Mouse (Mus musculus): Measurements from ENCODE around the gene AW549877.

AW549877 gene

DNA sequence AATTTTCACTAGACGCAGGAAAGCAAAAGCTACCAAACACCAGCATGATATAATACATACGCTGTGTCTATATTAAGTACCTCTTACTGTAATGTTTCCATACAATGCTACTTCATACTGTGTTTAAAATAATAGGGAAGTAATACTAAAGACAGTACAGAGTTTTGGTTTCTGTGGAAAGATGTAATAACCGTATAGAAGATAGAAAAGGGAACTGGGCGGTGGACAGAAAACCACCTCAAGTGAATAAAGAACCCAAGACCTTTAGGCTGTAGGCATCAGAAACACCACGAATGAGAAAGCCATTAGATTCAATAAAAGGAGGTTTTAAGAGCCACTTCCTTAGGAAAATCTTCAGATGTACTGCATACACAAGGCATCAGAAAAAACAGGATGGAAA lies 12.8 kb downstream of the AW549877 start:
- no peak for DNase-seq (ENCODE audit: low spot score)

DNA sequence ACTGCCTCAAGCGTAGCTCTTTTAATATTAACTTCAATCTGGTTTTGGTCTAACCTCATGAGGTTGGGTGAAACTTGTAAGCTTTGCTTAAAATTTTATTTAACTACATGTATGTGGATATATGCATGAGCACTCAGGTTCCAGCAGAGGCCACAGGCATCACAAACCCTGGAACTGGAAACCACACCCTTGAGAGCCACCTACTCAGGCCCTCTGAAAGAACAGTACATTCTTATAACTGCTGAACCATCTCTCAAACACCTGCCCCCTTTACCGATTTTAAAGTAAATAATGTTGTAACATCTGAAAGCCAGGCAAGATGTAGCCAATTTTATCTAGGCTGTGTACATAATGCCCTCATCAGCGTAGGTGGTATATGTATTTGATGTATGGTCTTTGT lies 15.7 kb downstream of the AW549877 start:
- DNase-seq (ENCODE audit: low spot score), result no peak

DNA sequence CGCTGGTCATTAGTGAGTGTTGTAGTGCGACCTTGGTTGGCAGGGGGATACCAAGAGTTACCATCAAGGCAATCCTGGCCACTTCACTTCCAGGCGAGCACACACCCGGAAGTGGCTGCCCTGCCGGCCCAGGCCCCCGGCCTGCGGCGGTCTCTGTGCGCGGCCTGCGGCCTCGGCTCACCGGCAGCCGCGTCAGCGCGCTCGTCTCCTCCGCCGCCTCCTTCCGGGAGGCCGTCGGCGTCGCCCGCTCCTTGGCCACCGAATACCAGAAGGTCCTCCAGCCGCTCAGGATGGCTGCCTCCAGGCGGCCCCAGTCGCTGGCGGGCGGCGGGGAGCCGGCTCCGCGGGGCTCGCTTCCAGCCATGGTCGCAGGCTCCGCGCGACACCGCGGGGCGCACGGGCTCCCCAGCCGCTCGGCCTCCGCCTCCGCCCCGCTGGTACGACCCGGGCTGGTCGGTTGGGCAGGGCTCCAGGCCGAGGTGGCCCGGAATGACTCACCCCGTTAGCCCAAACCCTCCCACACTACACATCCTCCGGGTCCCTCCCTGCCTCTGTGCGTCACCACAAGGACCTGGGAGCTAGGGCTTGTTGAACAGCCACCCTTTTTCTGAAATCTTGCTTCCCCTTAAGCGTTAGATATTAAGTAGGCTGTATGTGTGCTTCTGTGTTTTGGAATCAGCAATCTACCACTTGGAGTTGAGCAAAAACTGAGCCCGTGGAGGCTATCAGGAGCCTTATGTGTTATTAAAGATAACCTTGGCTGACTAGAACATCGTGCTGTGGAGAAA lies 16.3 kb downstream of the AW549877 start, which contains the start of gene Fbxo4:
TSS of gene Fbxo4 (minus strand) at position 513 of the 788 bp plus-strand sequence.
- DNase-seq (ENCODE audit: low spot score), result peak; percentile 76

DNA sequence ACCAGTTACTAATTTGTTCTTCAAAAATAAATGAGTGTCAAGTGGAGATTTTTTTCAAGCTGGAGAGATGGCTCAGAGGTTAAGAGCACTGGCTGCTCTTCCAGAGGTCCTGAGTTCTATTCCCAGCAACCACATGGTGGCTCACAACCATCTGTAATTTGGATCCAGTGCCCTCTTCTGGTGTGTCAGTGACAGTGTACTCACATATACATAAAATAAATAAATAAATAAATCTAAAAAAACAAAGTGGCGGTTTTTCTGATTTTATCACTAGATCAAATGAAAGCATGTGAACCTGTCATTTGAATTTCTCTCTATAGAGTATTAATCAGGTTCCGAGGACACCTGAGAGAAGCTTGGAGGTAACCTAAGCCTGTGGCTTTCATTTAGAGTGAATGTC lies 17.3 kb downstream of the AW549877 start:
- DNase-seq (ENCODE audit: low spot score), result no peak

DNA sequence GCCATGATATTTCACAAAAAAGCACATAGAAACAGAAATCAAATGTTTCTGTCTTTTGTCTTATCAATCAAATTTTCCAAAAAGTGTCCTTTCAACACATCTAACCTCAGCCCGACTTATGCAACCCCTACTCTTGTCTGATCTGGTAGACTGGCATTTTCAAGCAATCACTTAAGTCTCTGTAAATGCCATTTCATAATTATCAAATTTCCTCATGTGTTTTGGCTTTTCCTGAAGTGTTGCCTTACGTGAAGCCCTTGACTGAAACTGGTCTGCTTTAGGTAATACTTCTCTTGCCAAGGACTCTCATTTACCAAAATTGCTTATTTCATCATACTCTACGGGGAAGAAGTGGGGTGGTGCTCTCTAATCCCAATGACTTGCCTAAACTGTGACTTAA lies 22.2 kb downstream of the AW549877 start:
- DNase-seq (ENCODE audit: low spot score), result no peak

DNA sequence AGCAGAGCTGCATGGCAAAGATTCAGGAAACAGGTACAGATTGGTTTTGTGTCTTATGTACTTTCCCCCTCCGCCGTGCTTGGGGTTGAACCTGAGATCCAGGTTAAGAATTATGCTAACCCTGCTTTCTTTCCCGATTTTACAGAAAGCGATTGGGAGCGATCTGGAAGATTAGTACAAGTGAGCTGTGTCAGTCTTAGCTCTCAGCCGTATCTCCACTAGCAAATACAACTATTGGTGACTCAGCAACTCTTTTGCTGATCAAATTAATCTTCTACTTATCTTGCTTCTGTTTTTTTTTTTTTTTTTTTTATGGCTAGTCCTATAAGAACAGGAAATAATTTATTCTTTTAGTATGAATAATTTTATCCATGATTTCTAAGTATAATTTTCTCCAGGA lies 25.4 kb downstream of the AW549877 start:
- no peak for DNase-seq (ENCODE audit: low spot score)

DNA sequence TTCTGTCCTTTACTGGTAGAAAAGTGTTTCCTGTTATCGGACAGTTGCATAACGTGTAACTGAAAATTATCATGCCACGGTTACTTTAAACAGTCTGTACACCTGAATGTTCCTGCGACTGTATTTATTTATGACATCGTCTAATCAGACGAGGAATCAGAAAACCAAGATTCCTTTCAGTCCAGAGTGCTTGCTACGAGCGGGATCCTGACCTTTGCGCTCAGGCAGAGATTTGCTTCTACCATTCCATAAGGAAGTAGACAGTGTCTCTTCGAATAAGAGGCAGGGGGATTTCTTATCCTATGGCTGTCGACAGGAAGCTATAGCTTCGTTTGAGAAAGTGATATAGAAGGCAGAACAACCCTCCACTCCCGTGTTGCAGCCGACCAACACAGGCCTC lies 25.8 kb downstream of the AW549877 start:
- no peak for DNase-seq (ENCODE audit: low spot score)

DNA sequence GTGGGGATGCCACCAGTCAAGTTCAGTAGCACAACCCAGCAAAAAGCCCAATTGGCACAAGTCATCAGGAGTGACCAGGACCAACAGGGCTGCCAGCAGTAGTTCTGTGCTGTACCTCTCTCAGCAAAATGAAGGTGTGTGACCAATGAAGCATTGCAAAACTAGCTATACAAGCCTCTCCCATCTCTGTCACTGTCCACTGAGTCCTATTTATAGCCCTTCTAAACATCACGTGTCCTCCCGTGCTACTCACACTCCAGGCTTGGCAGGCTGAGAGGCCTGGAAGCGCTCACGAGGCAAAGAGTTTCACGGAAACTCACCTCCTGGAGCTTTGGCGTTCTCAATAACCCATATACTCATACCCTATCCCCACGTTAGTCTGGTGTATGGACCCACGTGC lies 33.3 kb downstream of the AW549877 start:
- DNase-seq (ENCODE audit: low spot score), result no peak

DNA sequence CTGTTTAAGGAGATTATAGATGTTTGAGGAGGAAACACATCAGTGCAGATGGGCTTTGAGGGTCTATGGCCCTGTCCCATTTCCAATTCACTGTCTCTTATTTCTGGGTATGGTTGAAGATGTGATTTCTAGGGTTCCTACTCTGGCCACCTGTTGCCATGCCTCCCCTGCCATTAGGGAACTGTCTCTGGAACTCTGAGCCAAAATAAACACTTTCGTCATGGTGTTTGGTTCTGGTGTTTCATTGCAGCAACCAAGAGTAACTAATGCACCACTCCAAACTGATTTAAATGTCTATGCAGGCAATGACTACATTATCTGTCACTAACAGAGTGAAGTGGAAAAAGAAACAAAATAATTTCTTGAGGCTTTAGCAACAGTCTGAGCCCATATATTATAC lies 35.5 kb downstream of the AW549877 start:
- DNase-seq (ENCODE audit: low spot score), result no peak

DNA sequence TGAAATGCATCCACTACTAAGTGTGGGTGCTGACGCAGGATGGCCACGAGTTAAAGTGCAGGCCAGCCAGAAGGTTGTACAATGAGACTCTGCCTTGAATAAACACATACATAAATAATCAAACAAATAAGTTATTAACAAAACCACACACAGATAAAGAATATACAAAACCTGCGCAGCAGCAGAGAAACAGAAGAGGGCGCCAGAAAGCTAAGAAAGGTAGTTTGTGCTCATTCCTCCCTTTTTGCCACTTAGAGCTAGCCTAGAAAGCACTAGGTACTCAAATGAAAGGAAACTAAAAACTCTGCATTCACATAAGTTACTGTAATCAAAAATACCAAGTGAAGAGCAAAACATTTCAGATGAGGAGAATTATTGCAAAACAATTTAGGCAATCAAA lies 37.6 kb downstream of the AW549877 start:
- peak; percentile 31 for DNase-seq (ENCODE audit: low spot score)

DNA sequence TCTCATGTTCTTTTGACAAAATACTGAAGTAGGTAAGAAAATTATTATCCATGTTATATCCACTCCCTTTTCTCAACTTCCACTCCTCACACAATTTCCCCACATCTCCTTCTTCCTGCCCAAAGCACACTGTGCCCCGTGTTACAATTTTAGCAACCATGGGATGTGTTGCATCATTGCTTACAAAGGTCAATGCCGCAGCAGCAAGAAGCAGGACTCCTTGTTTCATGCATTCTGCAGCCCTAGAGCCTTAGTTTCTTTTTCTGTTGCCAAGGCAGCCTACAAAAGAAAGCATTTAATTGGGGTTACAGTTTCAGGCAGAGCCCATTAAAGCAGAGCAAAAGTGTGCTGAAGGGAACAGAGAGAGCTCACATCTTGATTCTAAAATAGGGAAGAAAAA lies 40.6 kb downstream of the AW549877 start:
- no peak for DNase-seq (ENCODE audit: low spot score)

DNA sequence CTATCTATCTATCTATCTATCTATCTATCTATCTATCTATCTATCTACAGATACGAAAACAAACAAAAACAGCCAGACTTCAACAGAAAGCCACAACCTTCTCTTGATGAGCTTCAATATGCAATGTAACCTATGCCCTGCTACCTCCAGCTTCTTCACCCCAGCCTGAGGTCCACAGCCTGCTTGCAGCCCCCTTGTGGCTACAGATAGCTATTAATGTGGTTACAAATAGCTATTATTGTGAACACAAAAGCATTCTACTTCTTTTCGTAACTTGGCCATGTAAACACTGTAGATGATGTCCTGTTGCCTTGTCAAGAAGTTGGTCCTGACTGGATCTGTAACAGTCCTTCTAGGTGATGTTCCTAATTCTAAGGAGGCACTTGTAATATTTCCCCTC lies 57.4 kb downstream of the AW549877 start:
- DNase-seq (ENCODE audit: low spot score), result no peak

DNA sequence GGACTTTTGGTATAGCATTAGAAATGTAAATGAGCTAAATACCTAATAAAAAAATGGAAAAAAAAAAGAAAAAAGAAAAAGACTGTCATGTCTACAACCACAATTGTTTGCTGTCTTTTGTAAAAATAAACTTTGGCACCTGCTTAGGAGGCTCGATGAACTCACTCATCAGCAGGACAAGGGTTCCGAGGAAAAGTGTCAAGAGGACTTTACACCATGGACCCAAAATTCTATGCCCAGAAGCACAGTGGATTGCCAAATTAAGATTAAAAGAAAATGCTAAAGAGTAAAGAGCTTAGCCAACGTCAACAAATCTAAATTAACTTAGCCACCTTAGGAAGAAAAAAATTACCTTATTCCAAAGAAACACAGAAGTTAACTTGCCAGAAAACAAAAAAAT lies 59.5 kb downstream of the AW549877 start:
- no peak for DNase-seq (ENCODE audit: low spot score)

DNA sequence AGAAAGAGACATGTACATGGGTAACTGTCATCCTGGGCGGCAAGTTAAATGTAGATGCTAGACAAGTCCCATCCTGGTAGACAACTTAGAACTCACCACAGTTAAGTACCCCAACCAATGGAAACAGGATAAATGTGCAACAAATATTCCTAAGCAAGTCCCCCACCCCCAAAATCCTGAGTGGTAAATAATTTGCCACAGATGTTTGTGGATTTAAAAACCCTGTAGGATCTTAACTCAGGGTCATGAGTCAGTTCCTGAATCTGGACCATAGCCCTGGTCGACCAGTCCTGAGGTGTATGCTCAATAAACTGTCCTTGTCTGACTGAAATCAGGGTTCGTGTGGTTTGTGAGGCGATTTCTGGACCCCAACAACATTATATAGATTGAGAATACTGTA lies 62.1 kb downstream of the AW549877 start:
- no peak for DNase-seq (ENCODE audit: low spot score)

Data from ovary, postnatal 14 days (tissue).